Mouse (Mus musculus) skeletal muscle tissue, adult 2 months (tissue): ENCODE measurements around the gene Pla1a.
A peak's percentile ranks its signal among the peaks of the same experiment; 100 is the strongest.
"Not testable (repeated sequence)": the region's sequence is repeated elsewhere in the genome, so short reads cannot be mapped to it uniquely, and the experiment has no call there.

Experiments used
- DNase-seq: peaks from one replicate; pipeline ENCODE4 v3.0.0-alpha.2; 2012; ENCODE audit warnings: low read depth, low spot score

The Pla1a gene

GRCm38 (mm10) chr16:38432498-38433425, at the start of gene Pla1a:
Gene Pla1a, minus strand, starts transcription at chr16:38433145.
- DNase-seq = peak; percentile 55

- DNase-seq = no peak
These were observed 48.4 kb upstream of the Pla1a start for GRCm38 (mm10) chr16:38481327-38481726.

GRCm38 (mm10) chr16:38478296-38478695, 45.4 kb upstream of the Pla1a start:
- DNase-seq = no peak

- DNase-seq = not testable (repeated sequence)
These were observed 44.3 kb upstream of the Pla1a start for GRCm38 (mm10) chr16:38477241-38477608.

- peak; percentile 15 for DNase-seq
These were observed 43.6 kb upstream of the Pla1a start for GRCm38 (mm10) chr16:38476312-38477240.

GRCm38 (mm10) chr16:38475681-38476311, 42.9 kb upstream of the Pla1a start:
- DNase-seq = no peak

- no peak for DNase-seq
These were observed 41.8 kb upstream of the Pla1a start for GRCm38 (mm10) chr16:38474677-38475286.

- no peak for DNase-seq
These were observed 40.7 kb upstream of the Pla1a start for GRCm38 (mm10) chr16:38473661-38474060.

- DNase-seq = no peak
These were observed 39.5 kb upstream of the Pla1a start for GRCm38 (mm10) chr16:38472507-38472873.

GRCm38 (mm10) chr16:38471697-38472506, 39.0 kb upstream of the Pla1a start:
- DNase-seq = no peak

GRCm38 (mm10) chr16:38469437-38469836, 36.5 kb upstream of the Pla1a start:
- DNase-seq = no peak

- no peak for DNase-seq
These were observed 35.7 kb upstream of the Pla1a start for GRCm38 (mm10) chr16:38468706-38469018.

- DNase-seq = no peak
These were observed 35.2 kb upstream of the Pla1a start for GRCm38 (mm10) chr16:38467917-38468705.

GRCm38 (mm10) chr16:38467091-38467916, 34.4 kb upstream of the Pla1a start:
- no peak for DNase-seq

GRCm38 (mm10) chr16:38466089-38466488, 33.1 kb upstream of the Pla1a start:
- DNase-seq = no peak

GRCm38 (mm10) chr16:38463305-38463704, 30.4 kb upstream of the Pla1a start:
- DNase-seq = no peak

GRCm38 (mm10) chr16:38462161-38462560, 29.2 kb upstream of the Pla1a start:
- DNase-seq = no peak

- DNase-seq = no peak
These were observed 28.8 kb upstream of the Pla1a start for GRCm38 (mm10) chr16:38461749-38462148.

GRCm38 (mm10) chr16:38459990-38460389, 27.0 kb upstream of the Pla1a start:
- no peak for DNase-seq
